Mouse (Mus musculus): ENCODE results near the gene Kcnh6.

Kcnh6 gene

GRCm38 (mm10) chr11:106061311-106061710, 53.4 kb downstream of the Kcnh6 start:
- DNase-seq (ENCODE audit: low spot score): no peak

GRCm38 (mm10) chr11:106063756-106064155, 55.8 kb downstream of the Kcnh6 start:
- no peak for DNase-seq (ENCODE audit: low spot score)

- no peak for DNase-seq (ENCODE audit: low spot score)
Observed at GRCm38 (mm10) chr11:106065073-106065922, 57.4 kb downstream of the Kcnh6 start.

GRCm38 (mm10) chr11:106065923-106066571, 58.1 kb downstream of the Kcnh6 start, which contains the start of gene Taco1:
TSS of gene Taco1 (plus strand) at chr11:106066061.
- DNase-seq (ENCODE audit: low spot score): peak; percentile 95

GRCm38 (mm10) chr11:106066616-106067015, 58.7 kb downstream of the Kcnh6 start:
- peak; percentile 45 for DNase-seq (ENCODE audit: low spot score)

- DNase-seq (ENCODE audit: low spot score): no peak
Observed at GRCm38 (mm10) chr11:106073774-106074173, 65.8 kb downstream of the Kcnh6 start.

GRCm38 (mm10) chr11:106076321-106076720, 68.4 kb downstream of the Kcnh6 start:
- peak; percentile 89 for DNase-seq (ENCODE audit: low spot score)
